Mouse (Mus musculus) A20 (cell line): ENCODE measurements around the gene Olfr1359.

Source experiments
- DNase-seq: peaks from one replicate; pipeline ENCODE4 v3.0.0-alpha.2; 2011; ENCODE audit warnings: low read depth, low spot score

Gene Olfr1359

DNA sequence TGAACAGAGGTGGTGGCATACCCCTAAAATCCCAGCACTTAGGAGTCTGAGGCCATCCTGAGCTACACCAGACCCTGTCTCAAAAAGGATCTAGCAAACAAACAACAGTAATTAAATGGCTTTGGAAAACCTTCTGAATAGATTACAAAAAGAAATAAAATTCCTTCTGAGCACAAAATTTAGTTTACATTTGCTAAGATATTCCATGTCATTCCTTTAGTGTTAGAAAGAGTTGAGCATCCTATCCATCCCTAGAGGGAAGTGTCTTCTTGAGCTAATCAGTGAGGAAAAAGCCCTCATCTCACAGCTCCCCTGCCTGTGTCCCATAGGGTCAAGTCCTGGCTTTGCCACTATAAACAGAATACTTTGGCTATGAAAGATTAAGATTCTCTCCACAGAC, at the start of gene Olfr1359:
Gene Olfr1359 (plus strand): TSS at position 301 of the 400 bp plus-strand sequence.
- DNase-seq = no peak

GRCm38 (mm10) chr13:21663286-21663685, 34.6 kb upstream of the Olfr1359 start, which contains the start of gene Olfr1361:
Gene Olfr1361 (minus strand): TSS chr13:21663386.
- no peak for DNase-seq

DNA sequence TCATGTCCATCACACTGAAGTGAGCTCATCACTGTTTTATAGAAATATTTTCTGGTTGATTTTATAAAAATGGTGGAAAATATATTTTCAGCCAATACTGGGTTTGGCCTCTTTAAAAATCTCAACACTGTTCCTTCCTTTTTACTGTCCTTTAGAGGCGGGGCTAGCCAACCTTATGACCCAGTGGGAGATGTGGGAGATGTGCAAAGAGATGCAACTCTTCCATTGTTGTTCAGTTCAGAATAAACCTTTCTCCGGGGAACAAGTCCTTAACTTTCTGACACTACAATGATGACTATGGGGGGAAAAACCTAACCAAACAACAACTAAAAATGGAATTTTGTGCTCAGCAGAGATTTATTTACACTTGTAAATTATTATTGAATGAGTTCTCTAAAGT, 20.6 kb upstream of the Olfr1359 start, which contains the start of gene Olfr1360:
Gene Olfr1360 (minus strand): TSS at position 101 of the 400 bp plus-strand sequence.
- DNase-seq = no peak

DNA sequence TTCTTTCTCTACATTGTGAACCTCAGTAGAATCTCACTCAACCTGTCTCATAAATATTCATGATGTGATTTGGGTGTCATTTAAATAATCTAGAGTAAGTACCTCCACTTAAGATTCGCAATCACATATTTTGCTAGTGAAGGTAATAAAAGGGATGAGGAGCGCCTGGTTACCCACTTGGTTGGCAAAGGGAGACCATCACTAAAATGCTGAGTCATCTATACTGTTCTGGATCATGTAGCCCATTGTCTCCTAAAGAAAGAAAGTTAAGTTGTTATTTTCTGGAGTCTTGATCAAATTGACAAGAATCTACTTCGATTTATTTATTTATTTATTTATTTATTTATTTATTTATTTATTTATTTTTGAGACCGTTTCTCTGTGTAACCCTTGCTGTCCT, 8.8 kb downstream of the Olfr1359 start:
- DNase-seq = no peak

DNA sequence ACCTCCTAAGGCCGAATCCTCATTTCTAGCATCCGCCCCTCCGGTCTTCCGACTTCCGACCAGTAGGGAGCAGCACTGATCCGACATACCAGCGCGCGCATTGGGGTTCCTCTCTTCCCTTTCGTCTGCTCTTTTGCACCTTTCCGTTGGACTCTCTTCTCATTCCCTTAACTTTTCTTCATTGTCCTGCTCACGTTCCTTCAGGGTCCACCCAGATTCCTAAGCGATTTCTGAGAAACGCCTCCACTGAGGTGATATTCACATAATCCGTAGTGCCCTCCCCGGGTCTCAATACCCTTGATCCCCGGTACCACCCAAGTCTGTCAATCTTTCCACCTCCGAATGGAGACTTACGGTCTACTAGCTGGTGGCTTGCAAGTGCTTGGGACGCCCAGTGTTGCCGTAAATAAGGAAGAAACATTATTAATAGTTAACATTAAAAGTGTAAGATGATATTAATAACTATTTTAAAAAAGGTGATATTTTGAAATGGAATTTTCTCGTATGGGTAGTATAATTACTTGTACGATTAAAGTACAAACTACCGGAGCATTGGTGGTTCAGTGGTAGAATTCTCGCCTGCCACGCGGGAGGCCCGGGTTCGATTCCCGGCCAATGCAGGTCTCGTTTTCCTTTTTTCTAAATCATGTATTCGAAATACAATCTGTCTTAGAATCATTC, 12.3 kb downstream of the Olfr1359 start:
- DNase-seq = peak; percentile 92

DNA sequence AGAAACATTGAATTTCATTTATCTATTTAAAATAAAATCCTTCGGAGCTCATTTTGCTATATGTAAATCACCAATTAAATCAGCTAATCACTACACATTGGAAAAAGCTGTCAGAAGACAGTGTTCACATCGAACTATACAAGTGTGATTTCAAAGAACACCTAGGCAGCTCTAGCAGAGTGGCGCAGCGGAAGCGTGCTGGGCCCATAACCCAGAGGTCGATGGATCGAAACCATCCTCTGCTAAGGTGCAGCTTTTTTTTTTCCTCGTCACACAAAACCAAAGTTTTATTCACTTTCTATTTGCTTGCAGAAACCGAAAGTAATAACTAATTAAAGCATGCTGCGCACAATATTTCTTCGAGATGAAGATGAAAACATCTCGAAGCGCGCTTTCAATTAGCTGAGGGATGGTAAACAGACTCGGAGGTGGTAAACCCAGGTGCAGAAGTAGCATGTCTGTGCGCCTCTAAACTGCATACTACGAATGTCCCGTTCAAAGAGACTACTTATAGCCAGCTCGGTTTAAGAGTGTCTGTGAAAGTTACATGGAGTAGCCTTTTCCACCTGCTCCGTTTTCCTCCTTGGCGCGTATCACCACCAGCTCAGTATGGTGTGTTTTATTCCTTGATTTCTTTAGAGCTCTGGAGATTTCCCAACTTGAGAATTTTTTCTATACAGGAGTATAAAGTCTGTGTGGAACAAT, 13.1 kb downstream of the Olfr1359 start:
- peak; percentile 89 for DNase-seq

DNA sequence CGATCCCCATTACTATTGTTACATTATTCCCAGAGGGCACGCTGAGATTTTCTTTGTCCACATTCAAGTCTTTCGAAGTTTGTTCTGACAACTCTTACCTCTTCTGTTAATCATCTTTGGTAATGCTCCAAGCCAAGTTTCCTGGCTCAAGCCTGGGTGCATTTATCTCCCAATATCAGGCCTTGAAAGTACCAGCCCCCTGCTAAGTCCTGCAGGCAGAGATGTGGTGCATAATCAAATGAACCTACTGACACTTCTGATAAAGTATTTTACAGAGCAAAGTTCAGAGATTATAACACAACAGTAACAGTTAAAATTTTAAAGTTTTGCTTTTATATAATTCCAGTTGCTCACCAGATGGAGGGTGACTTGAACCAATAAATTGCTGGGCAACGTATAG, 13.8 kb downstream of the Olfr1359 start:
- no peak for DNase-seq

DNA sequence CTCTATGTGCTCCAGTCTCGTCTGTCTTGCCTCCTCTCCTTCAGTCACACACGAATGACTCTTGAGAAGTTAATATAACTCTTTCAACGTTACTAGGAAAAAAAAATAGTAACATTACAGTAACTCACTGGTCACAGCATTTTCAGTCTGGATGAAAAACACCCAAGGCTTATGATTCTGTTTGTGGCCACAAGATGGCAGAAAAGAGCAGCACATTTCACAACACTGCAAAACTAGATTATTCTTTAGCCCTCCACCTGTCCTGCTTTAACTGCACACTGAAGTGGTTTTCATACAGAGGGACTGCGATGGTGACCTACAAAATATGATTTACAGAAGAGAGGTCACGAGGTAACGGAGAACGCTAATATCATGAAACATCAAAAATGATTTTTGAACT, 16.8 kb downstream of the Olfr1359 start:
- DNase-seq = peak; percentile 85

DNA sequence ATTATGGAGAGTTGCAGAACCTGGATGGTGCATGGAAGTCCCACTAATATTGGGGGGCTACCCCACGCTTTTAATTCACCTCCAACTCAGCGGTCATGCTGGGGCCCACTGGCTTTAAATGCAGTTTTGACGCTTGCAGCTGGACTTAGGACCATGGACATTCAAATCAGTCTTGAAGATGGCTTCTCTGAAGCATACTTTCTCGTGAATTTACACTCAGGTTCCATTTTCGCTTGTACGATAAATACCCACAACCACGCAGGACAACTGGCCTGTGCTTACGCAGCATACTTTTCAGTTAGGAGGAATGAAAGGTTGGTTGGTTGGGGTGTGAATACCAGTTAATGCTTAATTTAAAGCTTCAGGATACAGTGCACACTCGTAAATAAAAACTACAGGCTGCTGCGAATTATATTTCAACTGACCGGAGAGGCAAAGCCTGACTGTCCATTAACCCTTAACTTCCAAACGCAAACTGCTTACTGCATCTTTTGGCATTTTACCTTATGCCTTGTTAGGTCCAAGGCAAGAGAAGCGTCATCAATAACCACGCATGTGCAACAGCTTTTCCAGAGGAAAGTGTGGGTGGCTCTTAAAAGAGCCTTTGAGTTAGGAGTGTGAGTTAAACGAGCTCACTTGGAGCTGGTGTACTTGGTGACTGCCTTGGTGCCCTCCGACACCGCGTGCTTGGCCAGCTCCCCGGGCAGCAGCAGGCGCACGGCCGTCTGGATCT, 17.4 kb downstream of the Olfr1359 start:
- peak; percentile 75 for DNase-seq

DNA sequence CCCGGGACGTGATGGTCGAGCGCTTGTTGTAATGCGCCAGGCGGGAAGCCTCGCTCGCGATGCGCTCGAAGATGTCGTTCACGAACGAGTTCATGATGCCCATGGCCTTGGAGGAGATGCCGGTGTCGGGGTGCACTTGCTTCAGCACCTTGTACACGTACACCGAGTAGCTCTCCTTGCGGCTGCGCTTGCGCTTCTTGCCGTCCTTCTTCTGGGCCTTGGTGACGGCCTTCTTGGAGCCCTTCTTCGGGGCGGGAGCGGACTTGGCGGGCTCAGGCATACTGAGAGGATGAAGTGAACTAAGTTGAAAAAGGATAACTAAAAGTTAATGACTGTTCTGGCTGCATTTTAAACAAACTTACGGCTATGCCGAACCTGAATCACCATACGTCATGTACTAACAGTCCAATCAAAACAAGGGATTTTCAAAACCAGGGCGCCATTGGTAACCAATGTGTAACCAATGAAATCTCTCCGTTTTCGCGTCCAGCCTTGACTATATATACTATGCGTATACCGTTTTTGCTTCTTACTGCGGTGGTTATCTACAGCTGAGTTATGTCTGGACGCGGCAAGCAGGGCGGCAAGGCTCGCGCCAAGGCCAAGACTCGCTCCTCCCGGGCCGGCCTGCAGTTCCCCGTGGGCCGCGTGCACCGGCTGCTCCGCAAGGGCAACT, 18.1 kb downstream of the Olfr1359 start, which contains the start of the genes Hist1h2bl and Hist1h2ai:
Gene Hist1h2bl (minus strand): TSS at position 280 of the 676 bp plus-strand sequence.
Gene Hist1h2ai (plus strand): TSS at position 559 of the 676 bp plus-strand sequence.
- DNase-seq = peak; percentile 96

DNA sequence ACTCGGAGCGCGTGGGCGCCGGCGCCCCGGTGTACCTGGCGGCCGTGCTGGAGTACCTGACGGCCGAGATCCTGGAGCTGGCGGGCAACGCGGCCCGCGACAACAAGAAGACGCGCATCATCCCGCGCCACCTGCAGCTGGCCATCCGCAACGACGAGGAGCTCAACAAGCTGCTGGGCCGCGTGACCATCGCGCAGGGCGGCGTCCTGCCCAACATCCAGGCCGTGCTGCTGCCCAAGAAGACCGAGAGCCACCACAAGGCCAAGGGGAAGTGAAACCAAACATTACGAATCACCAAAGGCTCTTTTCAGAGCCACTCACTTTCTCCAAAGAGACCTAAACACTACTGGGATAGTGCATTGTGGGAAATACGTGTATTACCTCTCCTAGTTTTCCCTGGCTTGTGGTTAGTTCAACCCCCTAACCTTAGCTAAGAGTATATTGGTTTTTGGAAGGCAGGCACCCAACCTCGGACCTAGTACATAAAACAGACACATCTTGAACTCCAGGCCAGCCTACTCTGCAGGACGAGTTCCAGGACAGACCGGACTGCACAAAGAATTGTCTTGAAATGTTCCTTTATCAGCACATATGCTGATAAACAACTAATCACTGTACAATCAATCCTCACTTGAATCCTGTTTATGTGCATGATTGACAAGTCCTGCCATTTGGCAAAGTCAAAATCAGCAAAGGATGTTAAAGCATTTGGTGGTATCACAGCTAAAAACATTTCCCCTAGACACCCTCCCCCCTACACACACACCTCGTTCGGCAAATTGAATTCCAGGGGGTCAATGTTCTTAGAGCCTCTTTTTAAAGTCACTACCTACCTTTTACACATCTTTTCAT, 18.9 kb downstream of the Olfr1359 start:
- DNase-seq = peak; percentile 81

DNA sequence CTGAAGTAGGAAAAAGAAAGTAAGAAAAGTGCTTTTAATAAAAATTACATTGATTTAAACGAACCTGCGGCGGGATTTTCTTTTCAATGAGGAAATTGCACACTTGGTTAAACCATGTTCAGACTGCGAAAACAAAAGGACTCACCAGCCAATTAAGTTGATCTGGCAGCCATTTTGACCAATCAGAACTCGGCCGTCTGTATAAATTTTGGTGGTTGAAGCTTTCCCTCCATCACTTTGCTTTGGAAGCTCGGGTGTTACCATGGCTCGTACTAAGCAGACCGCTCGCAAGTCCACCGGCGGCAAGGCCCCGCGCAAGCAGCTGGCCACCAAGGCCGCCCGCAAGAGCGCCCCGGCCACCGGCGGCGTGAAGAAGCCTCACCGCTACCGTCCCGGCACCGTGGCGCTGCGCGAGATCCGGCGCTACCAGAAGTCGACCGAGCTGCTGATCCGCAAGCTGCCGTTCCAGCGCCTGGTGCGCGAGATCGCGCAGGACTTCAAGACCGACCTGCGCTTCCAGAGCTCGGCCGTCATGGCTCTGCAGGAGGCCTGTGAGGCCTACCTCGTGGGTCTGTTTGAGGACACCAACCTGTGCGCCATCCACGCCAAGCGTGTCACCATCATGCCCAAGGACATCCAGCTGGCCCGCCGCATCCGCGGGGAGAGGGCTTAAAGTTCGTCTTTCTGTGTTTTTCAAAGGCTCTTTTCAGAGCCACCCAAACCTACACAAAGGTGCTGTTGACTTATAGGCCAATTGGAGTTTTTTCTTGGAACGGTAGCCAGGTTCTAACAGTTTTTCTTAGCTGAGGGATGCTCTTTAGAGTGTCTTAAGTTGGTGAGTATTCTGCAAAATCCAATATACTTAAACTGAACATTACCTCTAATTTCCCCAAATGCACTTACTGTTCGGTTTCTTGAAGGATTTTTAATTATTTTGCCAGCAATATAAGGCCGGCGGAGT, 19.8 kb downstream of the Olfr1359 start, which contains the start of gene Hist1h3h:
Gene Hist1h3h (plus strand): TSS at position 263 of the 961 bp plus-strand sequence.
- DNase-seq = peak; percentile 96

GRCm38 (mm10) chr13:21718381-21719080, 20.6 kb downstream of the Olfr1359 start:
- DNase-seq = peak; percentile 59

GRCm38 (mm10) chr13:21721107-21721756, 23.3 kb downstream of the Olfr1359 start:
- peak; percentile 77 for DNase-seq

GRCm38 (mm10) chr13:21721757-21722372, 24.0 kb downstream of the Olfr1359 start, which contains the start of gene Hist1h2bm:
Gene Hist1h2bm (plus strand): TSS chr13:21722044.
- DNase-seq = peak; percentile 94

- no peak for DNase-seq
Measured at GRCm38 (mm10) chr13:21722373-21722925, 24.5 kb downstream of the Olfr1359 start.
